Mouse (Mus musculus) brown adipose tissue, adult 24 weeks (tissue): ENCODE results near the gene Cacna1c. TPM values are rescaled to one million over a fixed set of nuclear protein-coding genes. Genes with fewer than 3 reads are reported as not detected.

ENCODE experiments used
- H3K27ac ChIP-seq: fragments of 200-500 bp; replicated peaks from 2 replicates; pipeline ENCODE4 v1.5.1; 2012; ENCODE audit warnings: low read depth, mild to moderate bottlenecking, low read length
- H3K4me1 ChIP-seq: fragments of 200-500 bp; 2 replicates; pipeline ENCODE4 v1.6.1; 2012; ENCODE audit warnings: low read length, mixed read lengths; ENCODE audit not compliant: control insufficient read depth, insufficient read depth, insufficient read length
- H3K4me3 ChIP-seq: fragments of 200-500 bp; 2 replicates; pipeline ENCODE4 v1.5.1; 2012; ENCODE audit warnings: low read depth, mild to moderate bottlenecking, low read length, moderate library complexity; ENCODE audit not compliant: insufficient read depth
- polyA plus RNA-seq: library from polyadenylated mRNA; stranded (reverse); fragments of >200 nt; gene quantifications from 2 replicates; pipeline ENCODE4 v1.2.4, GENCODE M21; 2012; ENCODE audit not compliant: missing spikeins, insufficient read depth, insufficient read length

The Cacna1c gene
- polyA plus RNA-seq, 1 experiment: 0.48 TPM

DNA sequence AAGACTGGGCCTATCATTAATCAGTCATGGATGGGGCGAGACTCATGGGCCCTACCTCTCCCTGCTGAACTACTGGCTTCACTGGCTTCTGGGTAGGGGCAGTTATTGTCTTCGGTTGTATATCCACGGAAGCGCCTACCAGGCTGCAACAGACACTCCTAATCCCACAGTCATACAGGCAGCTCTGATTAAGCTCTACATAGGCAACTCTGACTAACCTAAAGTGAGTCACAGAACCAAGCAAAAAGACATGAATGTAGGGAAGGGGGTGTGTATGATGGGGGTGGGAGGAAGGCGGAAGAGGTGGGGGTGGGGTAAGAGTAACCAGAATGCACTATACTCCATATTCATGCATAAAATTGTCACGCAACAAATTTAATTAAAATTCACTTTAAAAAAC is 518.9 kb downstream of the Cacna1c start:
- no peak overlapping the region for H3K4me3 ChIP-seq
- no peaks in the 10 kb centered on the region for H3K4me1 ChIP-seq
- no peak overlapping the region for H3K27ac ChIP-seq

DNA sequence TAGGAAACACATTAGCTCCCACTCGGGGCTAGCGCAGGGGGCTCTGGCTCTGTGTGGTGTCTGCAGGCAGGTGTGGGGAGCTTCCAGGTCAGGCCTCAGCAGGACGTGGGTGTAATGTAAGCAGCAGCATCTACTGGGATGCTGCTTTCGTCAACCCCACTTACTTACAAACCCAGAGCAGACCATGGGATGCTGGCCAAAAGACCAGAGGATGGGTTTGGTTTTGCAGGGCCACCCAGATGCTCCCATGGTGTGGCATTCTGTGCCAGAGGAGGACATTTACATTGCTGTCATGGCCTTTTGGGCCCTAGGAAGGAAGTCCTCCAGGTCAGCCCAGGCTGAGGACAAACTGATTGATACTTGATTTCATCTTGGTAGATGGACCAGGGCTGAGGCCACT is 521.4 kb downstream of the Cacna1c start:
- no peak overlapping the region for H3K27ac ChIP-seq
- H3K4me3 ChIP-seq: no peak overlapping the region
- no peaks in the 10 kb centered on the region for H3K4me1 ChIP-seq

- Histone ChIP-seq H3K4me1 (no peaks in the 10 kb centered on the region), H3K27ac (no peak overlapping the region), H3K4me3 (no peak overlapping the region)
Measured at GRCm38 (mm10) chr6:118673974-118674695, 522.1 kb downstream of the Cacna1c start.

DNA sequence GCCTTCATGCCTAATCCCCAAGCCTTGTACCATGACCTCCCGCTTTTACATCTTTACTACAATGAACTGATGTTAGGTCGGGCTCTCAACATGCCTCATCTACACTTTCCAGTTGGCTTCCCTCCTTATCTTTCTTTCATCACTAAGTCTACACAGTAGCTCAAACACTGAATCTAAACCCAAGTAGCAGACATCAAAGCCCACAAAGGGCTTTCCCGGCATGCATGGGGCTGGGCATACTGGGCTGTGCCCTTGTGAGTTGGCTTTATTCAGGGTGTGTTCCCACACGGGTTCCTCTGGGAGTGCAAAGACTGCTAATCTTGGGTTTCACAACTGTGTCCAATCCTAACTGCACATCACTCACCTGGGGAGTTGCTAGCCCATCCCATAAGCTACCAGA is 542.9 kb downstream of the Cacna1c start:
- H3K27ac ChIP-seq: no peak overlapping the region
- no peak overlapping the region for H3K4me3 ChIP-seq
- H3K4me1 ChIP-seq: no peaks in the 10 kb centered on the region

- Histone ChIP-seq H3K4me3 (no peak overlapping the region), H3K4me1 (no peaks in the 10 kb centered on the region), H3K27ac (no peak overlapping the region)
Measured at GRCm38 (mm10) chr6:118649121-118649783, 547.0 kb downstream of the Cacna1c start.

- Histone ChIP-seq H3K4me3 (no peak overlapping the region), H3K27ac (no peak overlapping the region), H3K4me1 (no peaks in the 10 kb centered on the region)
Measured at GRCm38 (mm10) chr6:118646265-118647061, 549.8 kb downstream of the Cacna1c start.

- no peak overlapping the region for H3K4me3 ChIP-seq
- H3K4me1 ChIP-seq: no peaks in the 10 kb centered on the region
- no peak overlapping the region for H3K27ac ChIP-seq
Measured at GRCm38 (mm10) chr6:118644866-118645265, 551.4 kb downstream of the Cacna1c start.

GRCm38 (mm10) chr6:118643541-118643940 is 552.7 kb downstream of the Cacna1c start:
- Histone ChIP-seq H3K4me1 (no peaks in the 10 kb centered on the region), H3K4me3 (no peak overlapping the region), H3K27ac (no peak overlapping the region)

GRCm38 (mm10) chr6:118641671-118642325 is 554.4 kb downstream of the Cacna1c start:
- H3K4me1 ChIP-seq: no peaks in the 10 kb centered on the region
- no peak overlapping the region for H3K4me3 ChIP-seq
- H3K27ac ChIP-seq: no peak overlapping the region

- Histone ChIP-seq H3K27ac (no peak overlapping the region), H3K4me1 (no peaks in the 10 kb centered on the region), H3K4me3 (no peak overlapping the region)
Measured at GRCm38 (mm10) chr6:118639816-118640215, 556.4 kb downstream of the Cacna1c start.

DNA sequence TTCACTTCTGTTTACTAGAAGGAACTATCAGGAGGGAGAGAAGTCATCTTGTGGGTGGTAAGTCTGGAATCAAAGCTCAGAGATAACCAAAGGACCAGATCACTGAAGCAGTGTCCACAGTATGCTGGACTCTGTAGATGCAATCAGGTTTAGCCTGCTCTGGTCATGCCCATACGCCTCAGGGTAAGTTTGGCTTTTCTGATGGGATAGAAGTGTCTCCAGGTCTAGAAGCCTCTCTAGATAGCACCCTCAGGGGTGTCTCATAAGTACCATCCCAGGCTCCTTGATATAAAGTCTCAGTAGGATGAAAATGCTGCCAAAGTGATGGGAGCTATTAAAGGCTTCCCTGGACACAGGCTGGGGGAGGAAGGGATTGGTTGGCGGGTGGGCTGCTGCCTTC is 557.3 kb downstream of the Cacna1c start:
- Histone ChIP-seq H3K27ac (no peak overlapping the region), H3K4me1 (no peaks in the 10 kb centered on the region), H3K4me3 (no peak overlapping the region)

GRCm38 (mm10) chr6:118632491-118632890 is 563.7 kb downstream of the Cacna1c start:
- Histone ChIP-seq H3K27ac (no peak overlapping the region), H3K4me1 (no peaks in the 10 kb centered on the region), H3K4me3 (no peak overlapping the region)

DNA sequence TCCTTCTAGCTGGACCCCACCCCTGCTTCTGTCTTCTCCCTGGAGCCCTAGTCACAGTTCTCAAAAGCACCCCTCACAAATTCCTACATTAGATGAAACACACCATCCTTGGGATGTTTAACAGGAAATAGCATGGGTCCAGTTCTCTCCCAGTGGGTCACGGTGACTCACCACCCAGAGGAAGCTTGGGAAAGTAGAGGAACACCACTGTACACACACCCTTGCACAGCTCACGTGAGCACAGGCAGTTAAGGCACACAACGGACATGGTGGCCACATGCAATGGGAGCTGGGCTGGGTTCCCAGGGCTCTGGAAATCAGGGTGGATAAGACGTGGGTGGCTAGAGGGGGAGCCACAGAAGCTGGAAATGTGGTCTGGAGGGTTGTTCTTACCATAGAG is 566.2 kb downstream of the Cacna1c start:
- H3K4me3 ChIP-seq: no peak overlapping the region

DNA sequence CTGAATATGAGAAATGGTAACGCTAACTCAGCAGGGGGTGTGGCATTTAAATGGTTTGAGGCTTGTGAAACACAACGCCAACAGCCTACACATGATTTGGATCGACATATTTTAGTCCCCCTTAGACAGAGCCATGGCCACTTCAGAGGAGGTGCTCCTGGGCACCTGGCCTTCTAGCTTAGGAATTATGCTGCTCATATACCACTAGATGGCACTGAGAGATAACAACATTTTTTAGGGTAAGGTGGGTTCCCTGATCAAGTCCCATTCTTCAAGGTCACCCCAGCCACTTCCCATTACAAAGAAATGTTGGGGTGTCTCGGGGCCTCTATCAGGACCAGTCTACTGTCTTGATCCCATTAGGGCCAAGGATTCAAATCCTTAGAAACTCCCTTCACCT is 570.0 kb downstream of the Cacna1c start:
- Histone ChIP-seq H3K4me1 (no peaks in the 10 kb centered on the region), H3K27ac (no peak overlapping the region), H3K4me3 (no peak overlapping the region)

More for the DNA sequence above, 566.2 kb downstream of the Cacna1c start:
- Histone ChIP-seq H3K27ac (no peak overlapping the region), H3K4me1 (no peaks in the 10 kb centered on the region)

- Histone ChIP-seq H3K4me1 (no peaks in the 10 kb centered on the region), H3K27ac (no peak overlapping the region), H3K4me3 (no peak overlapping the region)
Measured at GRCm38 (mm10) chr6:118623609-118624008, 572.6 kb downstream of the Cacna1c start.
